Mouse (Mus musculus) neural tube, embryonic 13.5 days (tissue): Measurements from ENCODE around the gene Znhit6. TPM values are rescaled to one million over a fixed set of nuclear protein-coding genes. Genes with fewer than 3 reads are reported as not detected.

Experiments
- polyA plus RNA-seq: library from polyadenylated mRNA; unstranded; fragments of >200 nt; fragmentation: Nextera tagmentation; extraction: Ambion mirVana; gene quantifications from 2 replicates; pipeline ENCODE4 v1.2.1, GENCODE M21; 2015

Znhit6 gene
- polyA plus RNA-seq, 1 experiment from 2014 or later: 34.8 TPM

Other genes with a start within 250 kb of the Znhit6 start
- gene Ccn1, start 73.8 kb downstream of the Znhit6 start, polyA plus RNA-seq: 11.3 and 13.7 TPM in 2 replicates
- 78.4 and 83.1 TPM in 2 replicates for gene Ddah1, start 182.5 kb downstream of the Znhit6 start, polyA plus RNA-seq